ENCODE assay signal across 23 mouse cellular contexts in the genomic region with DNA sequence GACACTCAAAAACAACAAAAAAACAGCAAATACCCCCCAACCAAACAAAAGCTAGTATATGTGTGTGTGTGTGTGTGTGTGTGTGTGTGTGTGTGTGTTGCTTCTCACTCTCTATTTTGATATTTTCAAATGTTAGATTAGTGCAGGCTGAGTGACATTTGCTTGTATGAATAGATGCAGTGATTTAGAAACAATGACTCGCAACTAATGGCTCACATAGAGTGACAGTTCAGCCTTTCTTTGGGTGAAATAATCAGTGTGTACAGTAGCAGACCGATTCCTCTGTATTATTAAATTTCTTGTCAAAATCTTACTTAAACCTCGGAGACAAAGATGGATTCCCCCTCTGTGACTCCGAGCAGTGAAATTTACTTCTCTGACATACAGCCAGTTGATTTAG.
A peak's percentile ranks its signal among the peaks of the same experiment; 100 is the strongest.
DNase-seq lines count a peak whose midpoint lies in the region; ATAC-seq and TF ChIP-seq lines count a peak whose summit lies in the region.
"Had no signal": no experiment of that assay in that cellular context is flagged by ENCODE, and none has a peak within 500 bp of the region (broad histone marks: within the 10 kb centered on the region; RNA-seq: fewer than 3 reads in every experiment).

No protein-coding gene starts in this region.

- H3K4me1 ChIP-seq in forebrain, embryonic 16.5 days (replicated peaks; ENCODE audit: control insufficient read depth, insufficient read depth, low read length), result no peaks in the 10 kb centered on the region
- H3K4me1 ChIP-seq in forebrain, embryonic 12.5 days, result peaks cover 5% of the 10 kb centered on the region; the same call in 1 of the 2 replicates
- peaks cover 3% of the 10 kb centered on the region; the same call in 1 of the 2 replicates for H3K4me1 ChIP-seq in midbrain, embryonic 11.5 days (ENCODE audit: control insufficient read depth, insufficient read depth, low read length)
- H3K4me1 ChIP-seq in midbrain, postnatal 0 days (ENCODE audit: insufficient read depth, low read length), result no peaks in the 10 kb centered on the region
- no peaks in the 10 kb centered on the region for H3K4me1 ChIP-seq in kidney, adult 2 months (ENCODE audit: control insufficient read depth, insufficient read depth, low read length)
- H3K4me1 ChIP-seq: heart, embryonic 12.5 days; heart, embryonic 15.5 days; intestine, embryonic 15.5 days had no signal

- WGBS in forebrain, embryonic 16.5 days, result 33% methylated on average over 4 of the region's 4 CpGs
- WGBS in forebrain, embryonic 12.5 days, result 62% methylated on average over 4 of the region's 4 CpGs
- WGBS in midbrain, embryonic 11.5 days, result 84% methylated on average over 4 of the region's 4 CpGs
- WGBS in midbrain, postnatal 0 days, result 73% methylated on average over 4 of the region's 4 CpGs
- WGBS in kidney, adult 2 months, result 64% methylated on average over 4 of the region's 4 CpGs

- DNase-seq in midbrain, embryonic 11.5 days (ENCODE audit: low spot score, missing footprints), result peak; percentile 39
- no peak for DNase-seq in midbrain, postnatal 0 days (ENCODE audit: low spot score)
- DNase-seq in retina, embryonic 14.5 days (ENCODE audit: low spot score), result peak; percentile 64
- DNase-seq in kidney, adult 2 months, result no peak
- DNase-seq: adrenal gland, adult 8-10 months; adrenal gland, postnatal 25 days; cerebellum, adult 18-20 months; cerebellum, adult 9-10 months; cerebellum, postnatal 14 days; gastrocnemius, postnatal 25 days; heart, adult 18-20 months; heart, postnatal 10 days; heart, postnatal 36 days; kidney, adult 11 months had no signal

- no peak overlapping the region for H3K9ac ChIP-seq in forebrain, embryonic 16.5 days (replicated peaks; ENCODE audit: low read depth, low read length)
- H3K9ac ChIP-seq in forebrain, embryonic 12.5 days, result no peak overlapping the region
- no peak overlapping the region for H3K9ac ChIP-seq in midbrain, embryonic 11.5 days (ENCODE audit: low read length)
- H3K9ac ChIP-seq in midbrain, postnatal 0 days (replicated peaks; ENCODE audit: low read length, poor library complexity, severe bottlenecking), result no peak overlapping the region
- H3K9ac ChIP-seq: heart, embryonic 12.5 days; heart, embryonic 15.5 days; hindbrain, embryonic 12.5 days; intestine, embryonic 15.5 days had no signal

- H3K36me3 ChIP-seq in forebrain, embryonic 16.5 days (ENCODE audit: control insufficient read depth, insufficient read depth), result no peaks in the 10 kb centered on the region
- no peaks in the 10 kb centered on the region for H3K36me3 ChIP-seq in forebrain, embryonic 12.5 days (replicated peaks)
- no peaks in the 10 kb centered on the region for H3K36me3 ChIP-seq in midbrain, embryonic 11.5 days (ENCODE audit: control insufficient read depth, insufficient read depth, low read length)
- H3K36me3 ChIP-seq in midbrain, postnatal 0 days (ENCODE audit: insufficient read depth, low read length), result no peaks in the 10 kb centered on the region
- H3K36me3 ChIP-seq in kidney, adult 2 months (ENCODE audit: control insufficient read depth, insufficient read depth, low read length), result no peaks in the 10 kb centered on the region
- H3K36me3 ChIP-seq: heart, embryonic 12.5 days; heart, embryonic 15.5 days; hindbrain, embryonic 12.5 days; intestine, embryonic 15.5 days had no signal

- no peak overlapping the region for H3K27ac ChIP-seq in forebrain, embryonic 16.5 days (ENCODE audit: low read length)
- no peak overlapping the region for H3K27ac ChIP-seq in forebrain, embryonic 12.5 days
- H3K27ac ChIP-seq in midbrain, embryonic 11.5 days (ENCODE audit: low read depth, low read length), result no peak overlapping the region
- H3K27ac ChIP-seq in midbrain, postnatal 0 days (ENCODE audit: low read depth, low read length), result no peak overlapping the region
- no peak overlapping the region for H3K27ac ChIP-seq in kidney, adult 2 months (ENCODE audit: insufficient read depth, low read depth, low read length)
- H3K27ac ChIP-seq: heart, embryonic 15.5 days; hindbrain, embryonic 12.5 days; intestine, embryonic 15.5 days had no signal

- H3K9me3 ChIP-seq in forebrain, embryonic 16.5 days (ENCODE audit: control insufficient read depth, low read length), result no peaks in the 10 kb centered on the region
- no peaks in the 10 kb centered on the region for H3K9me3 ChIP-seq in forebrain, embryonic 12.5 days
- H3K9me3 ChIP-seq in midbrain, embryonic 11.5 days (ENCODE audit: control insufficient read depth, low read length), result no peaks in the 10 kb centered on the region
- no peaks in the 10 kb centered on the region for H3K9me3 ChIP-seq in midbrain, postnatal 0 days (ENCODE audit: low read length)
- H3K9me3 ChIP-seq: heart, embryonic 12.5 days; heart, embryonic 15.5 days; hindbrain, embryonic 12.5 days; intestine, embryonic 15.5 days had no signal

- H3K4me2 ChIP-seq in forebrain, embryonic 16.5 days (ENCODE audit: low read length), result no peak overlapping the region
- H3K4me2 ChIP-seq in forebrain, embryonic 12.5 days, result no peak overlapping the region
- H3K4me2 ChIP-seq in midbrain, embryonic 11.5 days, result no peak overlapping the region
- no peak overlapping the region for H3K4me2 ChIP-seq in midbrain, postnatal 0 days (ENCODE audit: low read depth, low read length, poor library complexity, severe bottlenecking)
- H3K4me2 ChIP-seq: heart, embryonic 12.5 days; heart, embryonic 15.5 days; hindbrain, embryonic 12.5 days; intestine, embryonic 15.5 days had no signal

- ATAC-seq in forebrain, embryonic 16.5 days, result 0 out of 2 replicates have a peak, but pooled peaks have one; percentile 49
- ATAC-seq in forebrain, embryonic 12.5 days (ENCODE audit: low FRiP score), result no peak
- no peak for ATAC-seq in midbrain, embryonic 11.5 days (ENCODE audit: low FRiP score)
- ATAC-seq in midbrain, postnatal 0 days (ENCODE audit: low FRiP score), result no peak
- ATAC-seq: activated CD4-positive, CD25-positive, alpha-beta regulatory T cell, adult 4 months; CD4-positive, CD25-positive, alpha-beta regulatory T cell, adult 4 months; hindbrain, embryonic 16.5 days; intestine, embryonic 15.5 days had no signal

- TF ChIP-seq CTCF in midbrain, postnatal 0 days (IDR thresholded peaks at IDR 0.05), result no peak
- no peak for TF ChIP-seq CTCF in kidney, adult 2 months (conservative IDR thresholded peaks at IDR 0.05; ENCODE audit: insufficient read depth, insufficient read length, low read depth, low read length)

- H3K4me3 ChIP-seq in forebrain, embryonic 16.5 days (replicated peaks; ENCODE audit: low read length), result no peak overlapping the region
- no peak overlapping the region for H3K4me3 ChIP-seq in forebrain, embryonic 12.5 days (replicated peaks)
- H3K4me3 ChIP-seq in midbrain, embryonic 11.5 days (ENCODE audit: low read depth, low read length), result no peak overlapping the region
- no peak overlapping the region for H3K4me3 ChIP-seq in midbrain, postnatal 0 days (ENCODE audit: low read depth, low read length)
- no peak overlapping the region for H3K4me3 ChIP-seq in kidney, adult 2 months (ENCODE audit: insufficient read depth, low read depth, low read length)
- H3K4me3 ChIP-seq: heart, embryonic 12.5 days; heart, embryonic 15.5 days; hindbrain, embryonic 12.5 days; intestine, embryonic 15.5 days had no signal

- TF ChIP-seq POLR2A in kidney, adult 2 months (IDR thresholded peaks at IDR 0.05; ENCODE audit: low read depth, low read length), result no peak

- H3K27me3 ChIP-seq in forebrain, embryonic 16.5 days (replicated peaks; ENCODE audit: control insufficient read depth, insufficient read depth, low read length), result no peaks in the 10 kb centered on the region
- no peaks in the 10 kb centered on the region for H3K27me3 ChIP-seq in forebrain, embryonic 12.5 days
- no peaks in the 10 kb centered on the region for H3K27me3 ChIP-seq in midbrain, embryonic 11.5 days (ENCODE audit: control insufficient read depth, insufficient read depth, low read length)
- no peaks in the 10 kb centered on the region for H3K27me3 ChIP-seq in midbrain, postnatal 0 days (ENCODE audit: insufficient read depth, low read length)
- no peaks in the 10 kb centered on the region for H3K27me3 ChIP-seq in kidney, adult 2 months (replicated peaks; ENCODE audit: control insufficient read depth, insufficient read depth, low read length)
- H3K27me3 ChIP-seq: heart, embryonic 12.5 days; heart, embryonic 15.5 days; hindbrain, embryonic 12.5 days; intestine, embryonic 15.5 days had no signal

Comparison
In these comparisons a context has a peak if more than half of its experiments do, and no peak if none do; other contexts are left out.
1. DNase-seq: peak in midbrain, embryonic 11.5 days (single experiment) and retina, embryonic 14.5 days (single experiment); none in midbrain, postnatal 0 days (single experiment) and kidney, adult 2 months (single experiment).